Mouse (Mus musculus) ovary, postnatal 14 days (tissue): ENCODE measurements around the gene Nrbp1.

ENCODE experiments used
- DNase-seq: peaks from one replicate; pipeline ENCODE4 v3.0.0; 2022; ENCODE audit warnings: low spot score

Nrbp1 gene

DNA sequence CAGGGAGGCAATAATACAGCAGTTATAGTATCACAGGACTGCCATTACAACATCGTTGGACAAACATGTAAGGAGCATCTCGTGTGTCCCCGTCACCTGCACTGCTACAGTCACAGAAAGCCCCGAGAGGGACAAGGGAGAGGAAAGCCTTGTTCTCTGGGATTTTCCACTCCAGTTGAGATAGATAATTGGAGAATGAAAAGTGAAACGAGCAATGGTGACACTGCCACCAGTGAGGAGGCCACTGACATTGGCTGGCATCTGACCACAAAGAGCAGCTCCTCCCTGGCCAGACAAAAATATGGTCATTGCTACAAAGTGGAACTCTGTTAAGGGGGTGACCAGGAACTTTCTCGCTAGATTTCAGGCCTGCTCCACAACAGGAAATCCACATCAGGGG, 27.0 kb downstream of the Nrbp1 start:
- no peak for DNase-seq

DNA sequence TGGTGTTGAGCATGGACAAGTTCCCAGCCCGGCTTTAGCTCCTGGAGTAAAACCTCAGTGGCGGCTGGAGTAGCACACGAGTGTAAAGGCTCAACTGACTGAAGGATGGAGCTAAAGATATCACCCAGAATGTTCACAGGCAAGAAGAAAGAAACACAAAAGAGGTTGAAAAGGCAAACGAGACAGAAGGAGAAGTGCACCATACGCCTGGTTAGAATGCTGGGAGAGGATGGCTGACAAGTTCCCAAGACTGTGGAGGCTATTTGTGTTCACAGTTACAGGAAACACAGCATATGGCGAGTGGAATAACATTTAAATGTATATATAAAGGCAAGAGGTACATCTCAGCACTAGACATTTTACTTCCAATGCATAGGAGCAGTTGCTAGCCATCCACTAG, 32.4 kb downstream of the Nrbp1 start:
- DNase-seq = no peak

DNA sequence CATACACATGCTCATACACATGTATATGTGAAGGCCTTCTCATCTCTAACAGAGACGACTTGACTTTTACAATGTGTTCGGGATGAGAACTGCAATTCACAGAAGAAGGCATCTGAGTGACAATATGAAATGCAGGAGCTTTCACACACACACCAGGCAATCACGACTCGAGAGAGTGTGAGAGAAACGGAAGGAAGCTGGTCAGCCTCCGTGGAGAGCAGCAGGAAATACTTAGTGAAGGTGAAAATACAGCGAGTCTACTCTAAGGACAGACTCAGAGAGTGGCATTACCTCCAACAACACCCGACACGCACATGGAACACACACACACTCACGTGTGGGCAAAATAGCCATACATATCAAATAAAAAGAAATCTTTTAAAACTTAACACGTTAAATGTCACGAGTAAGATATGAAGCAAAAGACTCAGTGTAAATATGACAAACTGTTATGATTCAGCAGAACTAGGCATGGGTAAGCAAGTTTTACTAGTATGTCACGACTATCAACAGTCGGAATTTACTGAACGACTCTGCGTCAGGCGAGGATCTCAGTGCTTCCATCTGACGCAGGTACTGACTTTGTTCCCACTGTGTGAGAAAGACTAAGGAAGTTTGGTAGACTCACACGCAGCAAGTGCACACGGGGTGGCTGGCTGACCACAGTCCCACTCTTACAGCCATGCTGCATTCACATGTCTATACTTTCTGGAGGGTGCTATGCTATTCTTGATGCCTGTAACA, 38.8 kb downstream of the Nrbp1 start:
- no peak for DNase-seq

DNA sequence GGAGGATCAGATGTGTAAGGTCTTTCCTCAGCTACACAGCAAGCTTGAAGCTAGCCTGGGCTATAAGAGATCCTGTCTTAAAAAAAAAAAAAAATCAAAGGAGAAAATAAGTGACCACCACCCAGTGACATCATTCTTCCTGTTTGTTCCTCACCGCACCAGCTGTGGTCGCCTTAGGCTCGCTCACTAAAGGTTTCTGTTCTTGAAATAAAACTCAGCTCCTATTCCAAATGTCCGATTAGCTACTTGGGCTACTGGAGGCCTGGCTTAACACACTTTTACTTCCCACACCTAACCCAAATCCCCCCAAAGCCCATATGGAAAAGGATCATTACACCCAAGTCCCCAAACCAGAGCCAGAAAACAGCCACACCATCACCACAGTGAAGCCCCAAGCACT, 47.6 kb downstream of the Nrbp1 start:
- DNase-seq = no peak

DNA sequence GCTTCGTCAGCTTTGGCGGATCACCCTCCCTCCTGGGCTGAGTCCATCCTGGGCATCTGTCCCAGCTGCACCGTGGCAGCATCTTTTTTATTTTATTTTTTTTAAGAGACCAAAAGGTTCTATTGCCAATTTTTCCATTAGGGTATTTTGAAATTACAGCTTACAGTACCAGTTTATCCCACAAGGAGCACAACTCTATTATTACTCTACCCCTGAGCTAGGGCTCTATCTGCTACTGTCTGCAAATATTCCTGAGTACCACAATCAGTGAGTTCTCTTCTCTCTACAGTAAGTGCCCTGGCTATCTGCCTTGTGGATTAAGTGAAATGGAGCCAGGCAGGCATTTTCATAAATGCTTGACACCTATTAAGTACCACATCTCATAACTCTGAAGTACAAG, 48.0 kb downstream of the Nrbp1 start:
- DNase-seq = no peak

DNA sequence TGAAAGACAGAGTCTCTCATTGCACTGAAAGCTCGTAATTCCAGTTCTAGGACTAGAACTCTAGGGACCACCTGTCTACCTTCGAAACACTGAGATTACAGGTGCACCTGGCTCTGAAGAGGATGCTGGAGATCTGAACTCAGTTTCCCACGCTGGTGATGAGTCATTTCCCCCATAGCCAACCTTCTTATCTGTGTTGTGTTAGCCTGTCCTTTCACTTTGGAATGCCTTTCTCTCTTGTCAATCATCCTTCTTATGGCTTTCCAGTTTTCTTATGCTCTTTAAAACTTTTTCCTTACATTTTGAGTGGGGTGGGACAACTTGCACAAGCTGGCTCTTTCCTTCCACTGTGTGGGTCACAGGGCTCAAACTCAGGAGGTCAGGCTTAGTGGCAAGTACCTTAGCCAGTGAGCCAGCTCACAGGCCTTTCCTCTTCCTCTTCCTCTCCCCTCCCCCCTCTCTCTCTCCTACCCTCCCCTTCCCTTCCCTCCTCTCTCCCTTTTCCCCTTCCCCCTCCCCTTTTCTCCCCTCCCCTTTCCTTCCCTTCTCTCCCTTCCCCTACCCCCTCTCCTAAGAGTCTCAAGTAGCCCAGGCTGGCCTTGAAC, 49.1 kb downstream of the Nrbp1 start:
- DNase-seq = no peak

DNA sequence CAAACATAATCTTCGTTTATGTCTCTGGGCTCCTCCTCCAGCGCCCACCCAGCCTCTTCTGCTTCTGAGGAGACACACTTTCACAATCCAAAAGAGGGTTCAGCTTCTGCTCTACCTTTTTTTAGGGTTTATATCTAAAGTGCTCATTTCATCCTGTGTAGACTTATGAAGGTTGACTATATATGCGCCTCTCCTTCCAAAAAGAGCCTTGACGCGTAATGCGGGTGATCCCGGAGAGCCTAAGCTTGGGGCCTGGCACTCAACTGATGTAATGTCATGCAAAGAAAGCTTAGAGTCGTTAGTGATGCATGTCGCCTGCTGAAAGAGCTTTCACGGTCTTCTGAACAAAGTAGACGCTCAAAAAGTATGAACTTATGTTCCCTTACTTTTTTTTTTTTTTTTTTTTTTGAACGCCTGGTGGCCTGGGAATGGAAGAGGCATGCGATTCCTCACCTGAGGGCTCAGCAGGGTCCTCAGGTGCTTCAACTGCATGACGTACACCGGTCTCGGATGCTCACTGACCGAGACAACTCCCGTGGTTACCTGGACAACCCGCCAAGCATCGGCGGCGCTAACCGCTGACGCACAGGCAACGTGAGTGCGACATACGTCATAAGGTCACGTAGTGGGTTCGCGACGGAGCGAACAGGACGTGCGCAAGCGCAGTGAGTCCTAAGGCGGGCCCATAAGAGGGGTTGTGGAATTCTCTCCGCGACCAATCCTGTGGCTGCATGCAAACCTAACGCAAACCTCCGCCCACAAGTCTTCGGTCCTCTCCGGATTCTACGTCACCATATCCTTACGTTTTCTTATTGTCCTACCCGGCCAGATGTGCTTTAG, 50.1 kb downstream of the Nrbp1 start, which contains the start of gene Ift172:
TSS of gene Ift172 (minus strand) at position 596 of the 840 bp plus-strand sequence.
- peak; percentile 87 for DNase-seq

DNA sequence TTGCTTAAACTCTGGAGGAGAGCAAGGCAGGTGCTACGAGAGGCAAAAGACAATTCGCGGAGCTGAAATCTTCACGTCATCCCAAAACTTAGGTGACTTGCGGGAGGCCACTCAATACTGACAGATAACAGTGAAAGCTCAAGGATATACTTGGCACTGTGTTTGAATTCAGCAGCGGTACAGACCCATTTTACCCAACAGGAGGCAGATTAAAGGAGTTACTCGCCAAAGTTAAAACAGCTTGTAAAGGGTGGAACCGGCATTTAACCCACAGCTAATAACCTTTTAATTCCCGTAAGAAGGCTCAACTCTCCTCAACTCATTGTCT, 50.7 kb downstream of the Nrbp1 start:
- DNase-seq = no peak

DNA sequence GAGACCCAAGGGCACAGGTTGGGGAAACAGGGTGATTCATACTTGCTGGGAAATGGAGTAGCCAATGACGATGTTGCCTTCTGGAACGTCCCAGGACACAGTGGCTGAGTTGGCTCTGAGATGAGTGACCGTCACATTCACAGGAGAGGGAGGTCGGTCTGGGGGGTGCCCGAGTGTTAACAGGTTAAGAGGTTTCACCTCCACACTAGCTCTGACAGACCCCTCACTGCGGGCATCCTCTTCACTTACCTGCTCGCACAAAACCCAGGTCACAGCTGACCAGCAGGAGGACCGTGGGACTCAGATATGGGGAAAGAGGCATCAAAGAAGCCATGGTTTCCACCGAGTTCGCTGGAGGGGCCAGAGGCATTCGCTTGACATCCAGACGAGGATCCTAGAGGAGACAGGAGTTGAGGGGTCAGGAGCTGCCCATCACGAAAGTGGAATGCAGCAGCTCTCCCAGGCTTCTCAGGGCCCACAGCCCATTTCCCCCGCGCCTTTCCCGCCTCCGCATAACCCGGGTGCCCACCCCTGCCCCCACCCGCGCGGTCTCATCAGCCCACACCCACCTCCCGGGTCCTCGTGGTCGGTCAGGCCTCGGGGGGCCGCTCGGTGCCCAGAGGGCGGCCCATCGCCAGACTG, 54.4 kb downstream of the Nrbp1 start:
- no peak for DNase-seq

DNA sequence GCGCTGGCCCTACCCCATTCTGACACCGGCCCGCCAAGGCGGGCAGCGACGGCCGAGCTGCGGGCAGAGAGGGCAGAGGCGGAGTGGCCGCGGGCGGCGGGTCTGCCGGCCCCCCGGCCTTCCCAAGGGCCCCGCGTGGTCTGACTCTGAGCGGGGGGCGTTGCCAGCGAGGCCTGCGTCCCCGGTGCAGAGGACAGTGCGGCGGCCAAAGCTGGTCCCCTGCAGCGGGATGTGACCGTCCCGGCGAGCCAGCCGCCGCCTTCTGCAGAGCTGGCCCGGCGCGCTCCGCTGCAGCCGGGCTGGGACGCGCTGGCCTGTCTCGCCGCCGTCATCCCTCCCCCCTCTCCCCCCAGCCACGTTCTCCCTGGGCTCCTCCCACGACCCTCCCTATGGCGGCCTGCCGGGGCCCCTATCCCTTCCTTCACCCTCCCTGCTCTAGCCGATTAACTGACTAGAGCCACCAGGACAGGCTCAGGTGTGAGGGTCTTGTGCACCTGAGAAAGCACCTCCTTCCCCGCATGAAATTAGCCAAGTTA, 55.0 kb downstream of the Nrbp1 start, which contains the start of gene Fndc4:
TSS of gene Fndc4 (minus strand) at position 475 of the 536 bp plus-strand sequence.
- DNase-seq = peak; percentile 13

DNA sequence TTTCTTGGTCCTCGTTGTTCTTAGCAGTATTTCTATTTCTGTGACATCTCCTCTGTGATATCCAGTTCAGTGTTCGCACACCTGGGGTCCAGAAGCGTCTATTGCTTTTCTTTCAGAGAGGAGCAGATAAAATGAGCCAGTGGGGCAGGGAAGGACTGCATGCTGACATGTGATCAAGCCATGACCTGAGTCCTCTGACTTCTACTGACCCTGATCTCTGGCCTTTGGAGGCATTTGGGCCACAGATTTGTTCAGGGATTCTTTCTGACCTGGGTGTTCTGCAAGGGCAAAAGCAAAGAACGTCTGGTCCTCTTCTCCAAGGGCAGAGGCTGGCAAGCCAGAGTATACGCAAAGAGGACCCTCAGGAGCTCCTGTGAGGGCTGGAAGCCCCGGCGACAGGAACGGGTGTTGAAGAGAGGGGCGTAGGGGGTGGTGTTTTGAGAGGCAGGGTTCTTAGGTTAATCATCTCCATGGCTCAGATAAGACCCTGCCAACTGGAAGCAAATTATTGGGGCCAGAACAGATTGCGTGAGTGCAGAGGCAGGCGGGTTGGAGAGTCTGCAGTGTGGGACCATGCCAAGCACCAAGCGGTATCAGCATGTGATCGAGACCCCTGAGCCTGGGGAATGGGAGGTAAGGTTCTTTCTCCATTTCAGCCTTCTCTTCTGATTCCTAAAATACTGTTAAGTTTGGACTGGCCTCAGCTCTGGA, 56.5 kb downstream of the Nrbp1 start, which contains the start of gene Gckr:
TSS of gene Gckr (plus strand) at position 397 of the 711 bp plus-strand sequence.
- no peak for DNase-seq

DNA sequence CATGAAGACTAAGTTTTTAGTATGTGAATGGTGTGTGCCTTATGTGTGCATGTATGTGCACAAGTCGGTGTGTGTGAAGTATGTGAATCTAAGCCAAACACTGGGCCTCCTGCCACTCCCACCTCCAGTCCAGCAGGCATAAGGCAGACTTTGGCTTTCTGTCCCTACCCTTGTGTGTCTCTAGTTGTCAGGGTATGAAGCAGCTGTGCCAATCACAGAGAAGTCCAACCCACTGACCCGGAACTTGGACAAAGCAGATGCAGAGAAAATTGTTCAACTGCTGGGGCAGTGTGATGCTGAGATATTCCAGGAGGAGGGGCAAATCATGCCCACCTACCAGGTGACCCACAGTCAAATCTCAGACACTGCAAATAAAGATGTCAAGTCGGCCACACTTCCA, 57.3 kb downstream of the Nrbp1 start:
- no peak for DNase-seq

DNA sequence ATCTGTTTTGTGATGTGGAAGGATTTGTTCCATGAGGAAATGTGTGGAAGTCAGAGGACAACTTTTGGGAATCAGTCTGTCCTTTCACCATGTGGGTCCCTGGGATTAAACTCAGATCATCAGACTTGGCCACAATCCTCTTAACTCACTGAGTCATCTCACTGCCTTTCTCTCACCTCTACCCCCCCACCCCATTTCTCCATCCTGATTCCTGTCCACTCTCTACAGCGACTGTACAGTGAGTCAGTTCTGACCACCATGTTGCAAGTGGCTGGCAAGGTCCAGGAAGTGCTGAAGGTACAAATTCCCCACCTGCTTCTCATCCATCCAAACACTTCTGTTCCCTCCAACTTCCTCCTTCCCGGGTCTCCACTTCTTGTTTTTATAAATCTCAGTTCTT, 57.8 kb downstream of the Nrbp1 start:
- DNase-seq = no peak
